Mouse (Mus musculus): ENCODE measurements around the gene Htt. TPM values are rescaled to one million over a fixed set of nuclear protein-coding genes. Genes with fewer than 3 reads are reported as not detected.

Htt gene
- polyA plus RNA-seq, 1 experiment from 2014 or later, result 7.9 TPM

DNA sequence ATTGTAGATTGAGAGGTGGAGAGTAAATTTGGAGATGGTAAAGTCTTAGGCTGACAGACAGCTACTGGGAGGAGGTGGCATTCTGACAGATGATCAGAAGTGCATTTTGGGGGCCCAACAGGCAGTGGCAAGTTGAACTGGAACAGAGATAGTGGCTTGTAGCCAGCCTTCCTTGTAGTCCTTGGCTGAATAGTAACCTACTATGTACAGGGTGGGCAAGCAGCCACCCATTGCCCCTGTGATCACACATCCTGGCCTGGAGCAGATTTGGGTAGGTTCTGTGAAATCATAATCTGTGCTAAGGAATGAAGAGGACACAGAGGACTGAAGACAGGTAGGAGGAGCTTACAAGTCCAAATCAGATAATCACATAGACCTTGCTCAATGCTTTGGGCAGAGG, 142.9 kb downstream of the Htt start:
- DNase-seq (ENCODE audit: low spot score) (no peak), ATAC-seq (no peak)
- Histone ChIP-seq H3K27ac (ENCODE audit: low read depth, low read length) (no peak overlapping the region), H3K9ac (ENCODE audit: low read length) (no peak overlapping the region), H3K4me2 (ENCODE audit: low read length) (no peak overlapping the region), H3K4me3 (ENCODE audit: low read depth, low read length) (no peak overlapping the region), H3K27me3 (replicated peaks; ENCODE audit: control insufficient read depth, insufficient read depth, low read length) (no peaks in the 10 kb centered on the region), H3K4me1 (ENCODE audit: control insufficient read depth, insufficient read depth, low read length) (no peaks in the 10 kb centered on the region), H3K36me3 (ENCODE audit: control insufficient read depth, insufficient read depth, low read length) (peaks cover 92% of the 10 kb centered on the region), H3K9me3 (replicated peaks; ENCODE audit: control insufficient read depth, low read length) (no peaks in the 10 kb centered on the region)

DNA sequence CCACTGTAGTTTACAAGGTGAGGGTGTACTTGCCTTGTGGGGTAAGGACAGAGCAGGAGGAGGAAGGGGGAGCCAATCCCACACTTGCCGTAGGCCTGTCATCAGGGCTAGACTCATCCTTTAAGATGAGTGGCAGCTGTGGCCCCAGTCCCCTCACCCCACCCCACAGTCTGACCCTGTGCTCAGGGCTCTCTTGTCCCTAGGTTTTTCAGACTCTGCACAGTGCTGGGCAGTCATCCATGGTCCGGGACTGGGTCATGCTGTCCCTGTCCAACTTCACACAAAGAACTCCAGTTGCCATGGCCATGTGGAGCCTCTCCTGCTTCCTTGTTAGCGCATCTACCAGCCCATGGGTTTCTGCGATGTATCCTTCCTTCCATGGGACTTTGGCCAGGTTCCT, 145.7 kb downstream of the Htt start:
- Histone ChIP-seq H3K4me2 (ENCODE audit: low read length) (no peak overlapping the region), H3K4me3 (ENCODE audit: low read depth, low read length) (no peak overlapping the region), H3K4me1 (ENCODE audit: control insufficient read depth, insufficient read depth, low read length) (no peaks in the 10 kb centered on the region), H3K36me3 (ENCODE audit: control insufficient read depth, insufficient read depth, low read length) (peaks cover 76% of the 10 kb centered on the region), H3K27me3 (replicated peaks; ENCODE audit: control insufficient read depth, insufficient read depth, low read length) (no peaks in the 10 kb centered on the region), H3K9ac (ENCODE audit: low read length) (no peak overlapping the region), H3K9me3 (replicated peaks; ENCODE audit: control insufficient read depth, low read length) (no peaks in the 10 kb centered on the region), H3K27ac (ENCODE audit: low read depth, low read length) (no peak overlapping the region)
- ATAC-seq, result no peak
- 88% methylated on average over 4 of the region's 4 CpGs for WGBS
- no peak for DNase-seq (ENCODE audit: low spot score)

DNA sequence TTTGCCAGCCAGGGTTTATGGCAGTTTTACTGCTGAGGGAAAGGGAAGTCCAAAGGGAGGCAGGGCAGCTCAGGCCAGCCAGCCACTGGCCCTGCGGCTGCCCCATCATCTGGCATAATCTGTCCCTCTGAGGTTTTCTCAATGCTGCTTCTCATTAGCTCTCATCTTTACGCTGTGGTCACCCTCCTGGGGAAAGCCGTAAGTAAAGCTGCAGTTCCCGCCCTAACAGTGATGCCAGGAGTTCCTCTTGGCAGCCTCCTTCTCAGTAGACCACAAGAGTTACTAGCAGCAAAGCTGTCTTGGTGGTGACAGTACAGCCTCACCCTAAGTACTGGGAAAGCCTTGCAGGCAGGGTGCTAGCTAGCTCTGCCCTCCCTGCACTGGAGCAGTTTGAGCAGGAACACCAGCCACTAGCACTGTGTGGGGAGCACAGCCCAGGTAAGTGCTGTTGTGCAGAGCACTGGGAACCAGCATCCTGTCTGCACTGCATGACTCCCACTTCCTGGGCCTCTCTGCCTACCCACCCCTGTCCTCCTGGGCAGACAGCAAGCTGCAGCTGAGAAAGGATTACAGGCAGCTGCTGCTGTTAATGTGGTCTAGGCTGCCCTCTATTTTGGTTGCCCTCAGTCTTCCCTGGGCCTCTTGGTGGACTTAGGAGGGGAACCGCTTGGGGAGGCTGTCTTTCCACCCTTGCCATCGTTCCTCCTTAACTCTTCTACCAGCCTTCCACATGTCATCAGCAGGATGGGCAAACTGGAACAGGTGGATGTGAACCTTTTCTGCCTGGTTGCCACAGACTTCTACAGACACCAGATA, 146.6 kb downstream of the Htt start, which contains the start of gene Msantd1:
Msantd1 (plus strand) TSS at position 103 of the 816 bp plus-strand sequence.
- Histone ChIP-seq H3K4me2 (ENCODE audit: low read length) (no peak within 1 kb of the TSS), H3K9me3 (replicated peaks; ENCODE audit: control insufficient read depth, low read length) (no peaks in the 10 kb centered on the region), H3K27me3 (replicated peaks; ENCODE audit: control insufficient read depth, insufficient read depth, low read length) (no peaks in the 10 kb centered on the region), H3K4me1 (ENCODE audit: control insufficient read depth, insufficient read depth, low read length) (no peaks in the 10 kb centered on the region), H3K4me3 (ENCODE audit: low read depth, low read length) (no peak within 1 kb of the TSS), H3K36me3 (ENCODE audit: control insufficient read depth, insufficient read depth, low read length) (peaks cover 67% of the 10 kb centered on the region), H3K9ac (ENCODE audit: low read length) (no peak within 1 kb of the TSS), H3K27ac (ENCODE audit: low read depth, low read length) (no peak within 1 kb of the TSS)
- WGBS, result 84% methylated on average over 6 of the region's 6 CpGs
- no peak for DNase-seq (ENCODE audit: low spot score)
- ATAC-seq, result no peak

DNA sequence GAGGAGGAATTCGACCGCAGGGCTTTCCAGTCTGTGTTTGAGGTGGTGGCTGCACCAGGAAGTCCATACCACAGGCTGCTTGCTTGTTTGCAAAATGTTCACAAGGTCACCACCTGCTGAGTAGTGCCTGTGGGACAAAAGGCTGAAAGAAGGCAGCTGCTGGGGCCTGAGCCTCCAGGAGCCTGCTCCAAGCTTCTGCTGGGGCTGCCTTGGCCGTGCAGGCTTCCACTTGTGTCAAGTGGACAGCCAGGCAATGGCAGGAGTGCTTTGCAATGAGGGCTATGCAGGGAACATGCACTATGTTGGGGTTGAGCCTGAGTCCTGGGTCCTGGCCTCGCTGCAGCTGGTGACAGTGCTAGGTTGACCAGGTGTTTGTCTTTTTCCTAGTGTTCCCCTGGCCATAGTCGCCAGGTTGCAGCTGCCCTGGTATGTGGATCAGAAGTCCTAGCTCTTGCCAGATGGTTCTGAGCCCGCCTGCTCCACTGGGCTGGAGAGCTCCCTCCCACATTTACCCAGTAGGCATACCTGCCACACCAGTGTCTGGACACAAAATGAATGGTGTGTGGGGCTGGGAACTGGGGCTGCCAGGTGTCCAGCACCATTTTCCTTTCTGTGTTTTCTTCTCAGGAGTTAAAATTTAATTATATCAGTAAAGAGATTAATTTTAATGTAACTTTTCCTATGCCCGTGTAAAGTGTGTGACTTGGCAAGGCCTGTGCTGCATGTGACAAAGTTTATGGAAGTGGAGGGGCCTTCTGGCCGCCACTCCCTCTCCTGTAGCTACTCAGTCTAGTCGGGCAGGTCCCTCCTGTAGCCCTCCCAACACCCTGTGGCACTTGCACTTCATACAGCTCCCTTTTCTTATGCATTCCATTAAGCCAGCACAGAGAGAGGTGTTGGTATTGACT, 147.4 kb downstream of the Htt start:
- no peaks in the 10 kb centered on the region for H3K27me3 ChIP-seq (replicated peaks; ENCODE audit: control insufficient read depth, insufficient read depth, low read length)
- no peaks in the 10 kb centered on the region for H3K4me1 ChIP-seq (ENCODE audit: control insufficient read depth, insufficient read depth, low read length)
- ATAC-seq (no peak), DNase-seq (ENCODE audit: low spot score) (no peak)
- peaks cover 63% of the 10 kb centered on the region for H3K36me3 ChIP-seq (ENCODE audit: control insufficient read depth, insufficient read depth, low read length)
- H3K9ac ChIP-seq (ENCODE audit: low read length), result no peak overlapping the region
- H3K4me2 ChIP-seq (ENCODE audit: low read length), result no peak overlapping the region
- H3K9me3 ChIP-seq (replicated peaks; ENCODE audit: control insufficient read depth, low read length), result no peaks in the 10 kb centered on the region
- WGBS, result 75% methylated on average over 9 of the region's 9 CpGs
- H3K27ac ChIP-seq (ENCODE audit: low read depth, low read length), result no peak overlapping the region
- H3K4me3 ChIP-seq (ENCODE audit: low read depth, low read length), result no peak overlapping the region

DNA sequence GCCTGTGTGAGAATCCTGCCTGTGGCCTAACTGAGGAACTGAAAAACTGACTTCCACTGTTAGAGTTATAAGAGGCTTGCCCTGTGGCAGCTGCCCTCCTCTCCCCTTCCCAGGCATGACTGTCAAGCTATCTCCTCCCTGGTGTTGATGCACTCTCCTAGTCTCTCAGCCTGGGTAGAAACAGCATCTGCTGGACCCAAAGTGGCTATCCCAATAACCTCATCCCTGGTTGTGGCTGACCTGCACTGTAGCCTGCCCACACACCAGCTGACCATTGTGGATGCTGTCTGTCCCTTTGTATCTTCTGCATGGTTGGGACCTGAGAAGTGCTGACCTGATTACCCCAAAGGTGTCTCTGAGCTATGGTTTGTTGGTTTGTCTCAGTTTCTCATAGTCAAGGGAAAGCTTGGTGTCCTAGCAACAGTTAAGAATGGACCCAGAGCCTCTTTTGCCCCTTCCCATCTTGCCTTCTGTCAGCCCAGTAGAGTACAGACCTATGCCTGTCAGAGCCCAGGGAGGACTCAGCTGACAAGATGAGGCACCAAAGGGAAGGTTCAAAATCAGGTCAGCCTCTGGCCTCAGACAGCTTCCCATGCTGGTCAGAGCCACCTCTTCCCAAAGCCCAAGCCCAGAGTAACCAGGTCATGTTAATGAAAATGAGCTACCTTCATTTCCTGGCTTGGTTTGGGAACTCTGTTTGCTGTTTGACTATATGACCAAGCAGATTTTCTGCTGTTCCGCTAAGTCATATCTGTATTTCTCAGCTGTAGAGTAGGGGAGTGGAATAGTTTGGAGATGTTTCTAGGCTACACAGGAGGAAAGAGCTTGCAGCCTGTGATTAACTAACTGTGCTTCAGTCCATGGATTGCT, 148.3 kb downstream of the Htt start:
- no peak overlapping the region for H3K4me2 ChIP-seq (ENCODE audit: low read length)
- H3K27me3 ChIP-seq (replicated peaks; ENCODE audit: control insufficient read depth, insufficient read depth, low read length), result no peaks in the 10 kb centered on the region
- DNase-seq (ENCODE audit: low spot score) (no peak), ATAC-seq (no peak)
- no peak overlapping the region for H3K4me3 ChIP-seq (ENCODE audit: low read depth, low read length)
- peaks cover 54% of the 10 kb centered on the region for H3K36me3 ChIP-seq (ENCODE audit: control insufficient read depth, insufficient read depth, low read length)
- H3K4me1 ChIP-seq (ENCODE audit: control insufficient read depth, insufficient read depth, low read length), result no peaks in the 10 kb centered on the region
- WGBS, result 97% methylated on average over 1 of the region's 1 CpGs
- no peaks in the 10 kb centered on the region for H3K9me3 ChIP-seq (replicated peaks; ENCODE audit: control insufficient read depth, low read length)
- H3K9ac ChIP-seq (ENCODE audit: low read length), result no peak overlapping the region
- H3K27ac ChIP-seq (ENCODE audit: low read depth, low read length), result no peak overlapping the region

DNA sequence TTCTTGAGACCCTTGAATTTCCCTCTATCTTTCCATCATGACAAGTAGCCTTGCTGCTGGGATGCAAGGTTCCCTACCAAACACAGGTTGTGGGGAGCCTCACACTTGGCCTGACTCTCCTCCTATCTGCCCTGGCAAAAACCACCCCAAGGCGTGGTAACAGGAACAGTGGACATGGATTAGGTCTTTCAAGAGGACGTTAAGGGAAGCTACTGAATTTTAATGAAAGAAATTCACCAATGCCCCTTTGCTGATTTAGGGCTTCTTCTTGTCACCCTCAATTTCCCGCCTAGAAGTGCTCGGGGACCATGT, 148.9 kb downstream of the Htt start:
- WGBS, result 72% methylated on average over 4 of the region's 4 CpGs

DNA sequence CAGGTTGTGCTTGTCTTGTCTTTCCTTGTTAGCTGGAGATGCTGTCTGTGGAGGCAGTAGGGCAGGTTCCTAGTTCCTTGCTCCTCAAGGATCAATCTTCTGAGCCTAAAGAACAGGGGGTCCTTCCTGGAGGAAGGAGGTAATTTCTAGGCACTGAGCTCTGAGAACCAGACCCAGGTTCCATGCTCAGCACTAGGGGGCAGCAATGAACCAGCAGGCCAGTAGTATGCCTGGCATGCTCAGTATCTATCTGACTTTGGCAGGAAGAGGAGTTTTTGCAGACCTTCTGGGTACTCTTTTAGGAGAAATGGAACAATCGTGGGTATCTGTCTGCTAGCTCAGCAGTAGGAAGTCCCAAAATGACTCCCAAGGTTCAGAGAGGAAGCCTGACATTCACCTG, 154.3 kb downstream of the Htt start:
- H3K4me3 ChIP-seq (ENCODE audit: low read depth, low read length), result no peak overlapping the region
- H3K9me3 ChIP-seq (replicated peaks; ENCODE audit: control insufficient read depth, low read length), result no peaks in the 10 kb centered on the region
- WGBS, result 16% methylated on average over 1 of the region's 1 CpGs
- H3K36me3 ChIP-seq (ENCODE audit: control insufficient read depth, insufficient read depth, low read length), result 0 out of 2 replicates have a peak, but pooled peaks cover 3% of the 10 kb centered on the region
- no peak overlapping the region for H3K9ac ChIP-seq (ENCODE audit: low read length)
- no peak overlapping the region for H3K27ac ChIP-seq (ENCODE audit: low read depth, low read length)
- ATAC-seq (peak; percentile 72; the same call in 1 of the 2 replicates), DNase-seq (ENCODE audit: low spot score) (peak; percentile 86)
- H3K4me2 ChIP-seq (ENCODE audit: low read length), result no peak overlapping the region
- H3K27me3 ChIP-seq (replicated peaks; ENCODE audit: control insufficient read depth, insufficient read depth, low read length), result no peaks in the 10 kb centered on the region
- peaks cover 3% of the 10 kb centered on the region; the same call in 1 of the 2 replicates for H3K4me1 ChIP-seq (ENCODE audit: control insufficient read depth, insufficient read depth, low read length)

More for the DNA sequence above, 148.9 kb downstream of the Htt start:
- Histone ChIP-seq H3K27me3 (replicated peaks; ENCODE audit: control insufficient read depth, insufficient read depth, low read length) (no peaks in the 10 kb centered on the region), H3K9ac (ENCODE audit: low read length) (no peak overlapping the region), H3K4me3 (ENCODE audit: low read depth, low read length) (no peak overlapping the region), H3K4me2 (ENCODE audit: low read length) (no peak overlapping the region), H3K27ac (ENCODE audit: low read depth, low read length) (no peak overlapping the region), H3K4me1 (ENCODE audit: control insufficient read depth, insufficient read depth, low read length) (no peaks in the 10 kb centered on the region), H3K36me3 (ENCODE audit: control insufficient read depth, insufficient read depth, low read length) (peaks cover 49% of the 10 kb centered on the region), H3K9me3 (replicated peaks; ENCODE audit: control insufficient read depth, low read length) (no peaks in the 10 kb centered on the region)
- ATAC-seq (no peak), DNase-seq (ENCODE audit: low spot score) (no peak)

DNA sequence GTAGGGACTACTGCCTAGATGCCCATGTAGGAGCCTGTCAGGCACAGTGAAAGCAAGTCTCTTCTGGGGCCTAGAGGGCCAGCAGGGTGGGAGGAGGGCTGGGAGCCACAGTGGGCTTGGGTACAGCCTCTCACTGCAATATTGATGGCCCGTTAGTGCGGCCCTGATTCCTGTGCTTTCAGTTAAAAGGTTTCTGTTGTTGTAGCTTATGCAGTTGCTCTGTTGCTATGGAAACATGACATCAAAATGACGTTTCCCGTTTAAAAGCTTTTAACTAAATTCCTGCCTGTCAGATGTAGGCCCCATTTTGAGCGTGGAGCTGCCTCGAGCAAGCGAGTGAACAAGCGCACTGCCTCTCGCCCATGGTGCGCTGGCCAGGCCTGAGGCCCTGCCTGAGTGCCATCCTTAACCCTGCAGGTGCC, 155.7 kb downstream of the Htt start:
- Histone ChIP-seq H3K27ac (ENCODE audit: low read depth, low read length) (peak overlapping the region; percentile 57), H3K9ac (ENCODE audit: low read length) (0 out of 2 replicates have a peak overlapping the region, but pooled peaks have one; percentile 14), H3K9me3 (replicated peaks; ENCODE audit: control insufficient read depth, low read length) (no peaks in the 10 kb centered on the region), H3K4me3 (ENCODE audit: low read depth, low read length) (no peak overlapping the region), H3K4me2 (ENCODE audit: low read length) (no peak overlapping the region), H3K4me1 (ENCODE audit: control insufficient read depth, insufficient read depth, low read length) (peaks cover 3% of the 10 kb centered on the region; the same call in 1 of the 2 replicates), H3K27me3 (replicated peaks; ENCODE audit: control insufficient read depth, insufficient read depth, low read length) (no peaks in the 10 kb centered on the region), H3K36me3 (ENCODE audit: control insufficient read depth, insufficient read depth, low read length) (no peaks in the 10 kb centered on the region)
- ATAC-seq (peak; percentile 69), DNase-seq (ENCODE audit: low spot score) (peak; percentile 83)
- 39% methylated on average over 10 of the region's 10 CpGs for WGBS
